Mouse (Mus musculus) CD4-positive, CD25-positive, alpha-beta regulatory T cell, adult 2 months (primary cell): ENCODE data around the gene Zfp365.

Source experiments
- DNase-seq: peaks from one replicate; pipeline ENCODE4 v3.0.0-alpha.2; 2012; ENCODE audit warnings: low read depth, low spot score

The Zfp365 gene

DNA sequence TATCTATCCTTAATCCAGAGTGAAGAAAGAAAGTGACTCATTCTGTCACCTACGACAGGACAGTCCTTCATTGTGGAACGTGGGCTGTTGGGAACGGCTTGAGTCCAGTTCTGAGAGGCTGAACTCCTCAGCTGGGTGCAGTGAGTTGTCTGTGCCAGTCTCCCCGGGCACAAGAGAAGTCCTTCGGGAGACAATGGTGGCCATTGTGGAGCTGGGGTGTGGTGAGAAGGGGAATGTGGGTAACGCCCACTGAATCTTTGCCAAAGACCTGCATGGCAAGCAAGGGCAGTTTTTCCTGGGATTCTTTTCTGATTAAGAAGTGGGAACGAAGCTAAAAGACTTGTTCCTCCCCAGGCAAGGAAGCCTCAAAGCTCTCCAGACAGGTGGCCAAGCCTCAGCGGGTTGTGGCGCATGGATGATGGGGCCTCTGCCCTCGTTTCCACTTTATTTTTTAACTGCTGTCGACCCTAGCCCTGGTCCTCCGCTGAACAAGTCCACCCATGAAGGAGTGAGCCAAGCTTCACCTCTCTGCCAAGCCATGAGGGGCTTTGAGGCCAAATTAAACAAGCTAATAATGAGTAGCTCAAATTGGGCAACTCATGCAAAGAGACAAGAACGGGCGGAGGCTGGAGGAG is 66.3 kb downstream of the Zfp365 start:
- DNase-seq: no peak

DNA sequence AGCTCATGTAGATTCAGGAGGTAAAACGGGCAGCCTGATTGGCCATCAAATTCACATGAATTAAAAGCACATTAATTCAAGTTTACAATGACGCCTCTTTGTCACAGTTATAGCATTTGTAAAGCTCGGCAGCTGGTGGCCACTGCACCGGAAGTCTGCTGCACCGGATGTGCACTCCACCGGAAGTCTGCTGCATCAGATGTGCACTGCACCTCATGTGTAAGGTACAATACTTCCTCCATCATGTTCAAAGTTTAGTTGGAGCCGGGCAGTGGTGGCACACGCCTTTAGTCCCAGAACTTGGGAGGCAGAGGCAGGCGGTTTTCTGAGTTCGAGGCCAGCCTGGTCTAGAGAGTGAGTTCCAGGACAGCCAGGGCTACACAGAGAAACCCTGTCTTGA is 70.9 kb downstream of the Zfp365 start:
- peak; percentile 22 for DNase-seq

DNA sequence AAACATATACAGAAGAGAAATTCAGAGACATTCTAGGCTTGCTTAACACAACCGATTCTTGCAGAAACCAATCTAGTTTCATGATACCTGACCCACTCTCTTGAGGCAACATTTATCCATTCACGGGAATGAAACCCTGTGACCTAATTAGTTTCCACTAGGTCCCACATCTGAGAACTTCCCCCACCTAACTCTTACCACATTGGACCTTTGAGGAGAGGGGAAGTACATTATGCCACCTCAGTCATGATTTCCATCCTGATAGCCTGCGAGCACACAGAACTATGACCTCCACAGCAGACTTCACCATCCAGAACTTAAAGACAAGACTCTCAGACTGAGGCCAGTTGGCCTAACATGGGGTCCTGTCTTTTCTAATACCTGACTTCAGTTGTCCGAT is 71.7 kb downstream of the Zfp365 start:
- peak; percentile 38 for DNase-seq

DNA sequence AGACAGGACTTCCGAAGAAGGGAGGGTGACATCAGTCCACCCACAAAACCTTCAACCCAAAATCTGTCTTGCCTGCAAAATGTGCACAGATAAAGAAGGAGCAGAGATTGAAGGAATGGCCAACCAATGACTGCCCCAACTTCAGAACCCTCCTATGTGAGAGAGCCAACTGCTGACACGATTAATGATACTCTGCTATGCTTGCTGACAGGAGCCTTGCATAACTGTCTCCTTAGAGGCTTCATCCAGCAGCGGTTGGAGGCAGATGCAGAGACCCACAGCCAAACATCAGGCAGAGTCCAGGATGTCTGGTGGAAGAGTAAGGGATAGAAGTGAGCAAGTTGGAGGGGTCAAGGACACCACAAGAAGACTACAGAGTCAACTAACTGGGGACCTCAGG is 73.3 kb downstream of the Zfp365 start:
- DNase-seq: no peak

DNA sequence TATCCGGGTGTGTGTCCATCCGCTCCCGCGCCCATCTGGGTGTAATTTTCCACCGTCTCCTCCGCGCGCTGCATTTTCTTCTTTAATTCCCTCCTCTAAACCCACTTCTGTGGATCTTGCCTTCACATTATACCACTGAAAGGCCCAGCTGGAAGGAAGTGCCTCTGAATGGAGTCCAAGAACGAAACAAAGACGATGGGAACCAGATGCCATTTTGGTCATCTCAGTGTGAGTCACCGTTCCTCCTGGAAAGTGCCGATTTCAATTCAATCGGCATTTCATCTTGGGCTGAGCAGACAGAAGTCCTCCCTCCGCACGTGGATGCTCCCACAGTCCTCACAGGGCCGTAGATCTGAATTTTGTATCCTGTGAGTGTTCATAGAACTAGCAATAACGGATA is 76.0 kb downstream of the Zfp365 start:
- DNase-seq: no peak
